Mouse (Mus musculus) lung, embryonic 16.5 days (tissue): Measurements from ENCODE around the gene Ap4b1. TPM values are rescaled to one million over a fixed set of nuclear protein-coding genes. Genes with fewer than 3 reads are reported as not detected.
"Not testable (repeated sequence)": the region's sequence is repeated elsewhere in the genome, so short reads cannot be mapped to it uniquely, and the experiment has no call there.

Source experiments
- ATAC-seq: fragments of 200-750 bp; cut with Nextera tagmentation; 2 replicates; pipeline ENCODE4 v1.8.0; 2017; ENCODE audit warnings: low read depth, mild to moderate bottlenecking, moderate library complexity
- H3K27ac ChIP-seq: fragments of 300-500 bp; sonication (generic); 2 replicates; pipeline ENCODE4 v1.5.1; 2014; ENCODE audit warnings: mild to moderate bottlenecking, control low read depth, low read length
- H3K27me3 ChIP-seq: fragments of 300-500 bp; sonication (generic); 2 replicates; pipeline ENCODE4 v1.6.1; 2014; ENCODE audit warnings: low read depth, low read length, mixed read lengths; ENCODE audit not compliant: control insufficient read depth, insufficient read depth
- H3K36me3 ChIP-seq: fragments of 300-500 bp; sonication (generic); 2 replicates; pipeline ENCODE4 v1.6.1; 2014; ENCODE audit warnings: low read length; ENCODE audit not compliant: control insufficient read depth, insufficient read depth
- H3K4me1 ChIP-seq: fragments of 300-500 bp; sonication (generic); replicated peaks from 2 replicates; pipeline ENCODE4 v1.6.1; 2014; ENCODE audit warnings: low read length, mixed read lengths; ENCODE audit not compliant: control insufficient read depth, insufficient read depth
- H3K4me2 ChIP-seq: fragments of 300-500 bp; sonication (generic); 2 replicates; pipeline ENCODE4 v1.6.1; 2014; ENCODE audit warnings: low read depth, low read length, control low read depth
- H3K4me3 ChIP-seq: fragments of 300-500 bp; sonication (generic); 2 replicates; pipeline ENCODE4 v1.5.1; 2014; ENCODE audit warnings: mild to moderate bottlenecking, low read length, control low read depth
- H3K9ac ChIP-seq: fragments of 300-500 bp; sonication (generic); 2 replicates; pipeline ENCODE4 v1.6.1; 2014; ENCODE audit warnings: low read length, control low read depth
- H3K9me3 ChIP-seq: fragments of 300-500 bp; sonication (generic); 2 replicates; pipeline ENCODE4 v1.6.1; 2016; ENCODE audit warnings: low read length; ENCODE audit not compliant: control insufficient read depth
- WGBS: fragments of 180-500 bp; shearing (Covaris S2); extraction: QIAGEN DNeasy Blood & Tissue Kit; methylation state at CpG from one replicate; pipeline ENCODE4 v1.1.7; 2014; 5-methylcytosine and 5-hydroxymethylcytosine counted together
- polyA plus RNA-seq: library from polyadenylated mRNA; unstranded; fragments of >200 nt; fragmentation: Nextera tagmentation; extraction: Ambion mirVana; gene quantifications from 2 replicates; pipeline ENCODE4 v1.2.1, GENCODE M21; 2015

The Ap4b1 gene
- polyA plus RNA-seq, 1 experiment from 2014 or later = 21.0 TPM

GRCm38 (mm10) chr3:103829036-103829435 lies 19.7 kb downstream of the Ap4b1 start:
- Histone ChIP-seq H3K27me3 (no peaks in the 10 kb centered on the region), H3K4me3 (no peak overlapping the region), H3K9ac (no peak overlapping the region), H3K4me1 (no peaks in the 10 kb centered on the region), H3K36me3 (no peaks in the 10 kb centered on the region), H3K4me2 (no peak overlapping the region), H3K27ac (no peak overlapping the region), H3K9me3 (no peaks in the 10 kb centered on the region)
- WGBS = 82% methylated on average over 3 of the region's 3 CpGs
- no peak for ATAC-seq

- not testable (repeated sequence) for H3K9ac ChIP-seq, H3K36me3 ChIP-seq, H3K27me3 ChIP-seq, H3K4me1 ChIP-seq, H3K4me2 ChIP-seq, H3K4me3 ChIP-seq, H3K27ac ChIP-seq, ATAC-seq, H3K9me3 ChIP-seq
- WGBS = 50% methylated on average over 1 of the region's 1 CpGs
Observed at GRCm38 (mm10) chr3:103830681-103831080, 21.4 kb downstream of the Ap4b1 start.

- no peak overlapping the region for H3K27ac ChIP-seq
- no peak for ATAC-seq
- H3K4me3 ChIP-seq = no peak overlapping the region
- no peak overlapping the region for H3K9ac ChIP-seq
- H3K36me3 ChIP-seq = no peaks in the 10 kb centered on the region
- H3K9me3 ChIP-seq = no peaks in the 10 kb centered on the region
- H3K27me3 ChIP-seq = no peaks in the 10 kb centered on the region
- H3K4me1 ChIP-seq = no peaks in the 10 kb centered on the region
- H3K4me2 ChIP-seq = no peak overlapping the region
- WGBS = 76% methylated on average over 7 of the region's 7 CpGs
Observed at GRCm38 (mm10) chr3:103831146-103831545, 21.8 kb downstream of the Ap4b1 start.

- H3K27ac ChIP-seq = no peak within 1 kb of the TSS
- H3K9me3 ChIP-seq = no peaks in the 10 kb centered on the region
- no peak within 1 kb of the TSS for H3K9ac ChIP-seq
- H3K36me3 ChIP-seq = no peaks in the 10 kb centered on the region
- H3K27me3 ChIP-seq = no peaks in the 10 kb centered on the region
- ATAC-seq = no peak
- H3K4me2 ChIP-seq = no peak within 1 kb of the TSS
- no peaks in the 10 kb centered on the region for H3K4me1 ChIP-seq
- no peak within 1 kb of the TSS for H3K4me3 ChIP-seq
Observed at GRCm38 (mm10) chr3:103832426-103832825, 23.1 kb downstream of the Ap4b1 start, which contains the start of gene Bcl2l15. Gene Bcl2l15, plus strand, starts transcription at chr3:103832601.

- H3K27me3 ChIP-seq = no peaks in the 10 kb centered on the region
- no peaks in the 10 kb centered on the region for H3K9me3 ChIP-seq
- no peak overlapping the region for H3K4me3 ChIP-seq
- no peak overlapping the region for H3K27ac ChIP-seq
- no peaks in the 10 kb centered on the region for H3K36me3 ChIP-seq
- no peak overlapping the region for H3K4me2 ChIP-seq
- no peak for ATAC-seq
- H3K4me1 ChIP-seq = no peaks in the 10 kb centered on the region
- no peak overlapping the region for H3K9ac ChIP-seq
- WGBS = 85% methylated on average over 2 of the region's 2 CpGs
Observed at GRCm38 (mm10) chr3:103834001-103834400, 24.7 kb downstream of the Ap4b1 start.

GRCm38 (mm10) chr3:103835272-103835950 lies 26.1 kb downstream of the Ap4b1 start:
- Histone ChIP-seq H3K9me3 (no peaks in the 10 kb centered on the region), H3K4me2 (no peak overlapping the region), H3K4me1 (no peaks in the 10 kb centered on the region), H3K4me3 (no peak overlapping the region), H3K27ac (no peak overlapping the region), H3K36me3 (no peaks in the 10 kb centered on the region), H3K27me3 (no peaks in the 10 kb centered on the region), H3K9ac (no peak overlapping the region)
- no peak for ATAC-seq
- 75% methylated on average over 6 of the region's 6 CpGs for WGBS

GRCm38 (mm10) chr3:103835951-103836310 lies 26.6 kb downstream of the Ap4b1 start:
- no peaks in the 10 kb centered on the region for H3K36me3 ChIP-seq
- no peak overlapping the region for H3K9ac ChIP-seq
- H3K4me3 ChIP-seq = no peak overlapping the region
- H3K9me3 ChIP-seq = no peaks in the 10 kb centered on the region
- WGBS = 66% methylated on average over 10 of the region's 10 CpGs
- no peak overlapping the region for H3K4me2 ChIP-seq
- ATAC-seq = no peak
- no peaks in the 10 kb centered on the region for H3K27me3 ChIP-seq
- H3K27ac ChIP-seq = no peak overlapping the region
- no peaks in the 10 kb centered on the region for H3K4me1 ChIP-seq

GRCm38 (mm10) chr3:103836453-103836852 lies 27.1 kb downstream of the Ap4b1 start:
- Histone ChIP-seq H3K4me3 (no peak overlapping the region), H3K27me3 (no peaks in the 10 kb centered on the region), H3K9me3 (no peaks in the 10 kb centered on the region), H3K4me1 (no peaks in the 10 kb centered on the region), H3K27ac (no peak overlapping the region), H3K4me2 (no peak overlapping the region), H3K9ac (no peak overlapping the region), H3K36me3 (no peaks in the 10 kb centered on the region)
- WGBS = 89% methylated on average over 5 of the region's 5 CpGs
- no peak for ATAC-seq

GRCm38 (mm10) chr3:103839711-103840110 lies 30.4 kb downstream of the Ap4b1 start:
- no peaks in the 10 kb centered on the region for H3K9me3 ChIP-seq
- H3K27ac ChIP-seq = no peak overlapping the region
- no peak overlapping the region for H3K9ac ChIP-seq
- H3K4me1 ChIP-seq = no peaks in the 10 kb centered on the region
- no peak overlapping the region for H3K4me3 ChIP-seq
- H3K36me3 ChIP-seq = no peaks in the 10 kb centered on the region
- H3K4me2 ChIP-seq = no peak overlapping the region
- no peaks in the 10 kb centered on the region for H3K27me3 ChIP-seq
- WGBS = 88% methylated on average over 6 of the region's 6 CpGs
- no peak for ATAC-seq

- not testable (repeated sequence) for H3K4me2 ChIP-seq, H3K9ac ChIP-seq, H3K4me1 ChIP-seq, H3K36me3 ChIP-seq, H3K27me3 ChIP-seq, H3K4me3 ChIP-seq, H3K9me3 ChIP-seq, ATAC-seq, H3K27ac ChIP-seq
- 83% methylated on average over 3 of the region's 3 CpGs for WGBS
Observed at GRCm38 (mm10) chr3:103840195-103840594, 30.9 kb downstream of the Ap4b1 start.
